Mouse (Mus musculus): ENCODE results near the gene Pcolce.

Gene Pcolce

DNA sequence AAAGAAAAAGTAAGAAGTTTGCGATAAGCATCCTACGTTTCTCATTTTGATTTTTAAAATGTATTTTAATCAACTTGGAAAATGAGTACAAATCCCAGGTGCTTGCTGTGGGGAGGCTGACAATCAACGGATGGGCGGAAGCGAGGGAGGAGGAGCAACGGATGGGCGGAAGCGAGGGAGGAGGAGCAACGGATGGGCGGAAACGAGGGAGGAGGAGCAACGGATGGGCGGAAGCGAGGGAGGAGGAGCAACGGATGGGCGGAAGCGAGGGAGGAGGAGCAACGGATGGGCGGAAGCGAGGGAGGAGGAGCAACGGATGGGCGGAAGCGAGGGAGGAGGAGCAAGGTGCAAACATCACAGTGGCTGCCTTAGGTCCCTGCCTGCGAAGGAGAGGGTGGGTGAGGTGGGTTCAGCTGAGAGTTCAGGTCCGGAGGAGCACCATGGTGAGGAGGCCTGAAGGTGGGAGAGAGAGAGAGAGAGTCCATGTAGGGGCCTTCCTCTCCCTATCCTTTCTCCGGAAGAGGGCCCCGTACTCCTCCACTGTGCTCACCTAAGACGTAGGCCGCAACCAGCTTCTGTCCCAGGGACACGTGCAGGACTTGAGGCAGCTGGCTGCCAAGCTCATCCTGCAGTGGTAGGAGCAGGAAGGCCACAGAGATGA is 16.9 kb downstream of the Pcolce start:
- DNase-seq (ENCODE audit: low spot score in 2 of 2) = no peak

DNA sequence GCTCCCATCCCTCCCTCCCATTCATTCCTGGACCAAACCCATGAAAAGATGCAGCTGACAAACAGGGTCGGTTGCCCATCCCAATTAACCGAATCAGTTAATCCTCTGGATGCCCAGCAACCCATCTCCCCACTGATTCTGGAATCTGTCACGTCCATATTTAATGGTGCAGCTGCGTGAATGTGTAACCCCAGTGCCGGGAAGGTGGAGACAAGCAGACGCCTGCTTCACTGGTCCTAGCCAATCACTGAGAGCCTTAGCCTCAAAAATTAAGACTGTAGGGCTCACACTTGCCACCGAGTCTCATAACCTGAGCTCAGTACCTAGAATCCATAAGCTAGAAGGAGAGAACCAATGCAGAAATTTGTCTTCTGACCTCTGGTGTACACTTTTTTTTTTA is 17.7 kb downstream of the Pcolce start:
- no peak for DNase-seq (ENCODE audit: low spot score in 2 of 2)

DNA sequence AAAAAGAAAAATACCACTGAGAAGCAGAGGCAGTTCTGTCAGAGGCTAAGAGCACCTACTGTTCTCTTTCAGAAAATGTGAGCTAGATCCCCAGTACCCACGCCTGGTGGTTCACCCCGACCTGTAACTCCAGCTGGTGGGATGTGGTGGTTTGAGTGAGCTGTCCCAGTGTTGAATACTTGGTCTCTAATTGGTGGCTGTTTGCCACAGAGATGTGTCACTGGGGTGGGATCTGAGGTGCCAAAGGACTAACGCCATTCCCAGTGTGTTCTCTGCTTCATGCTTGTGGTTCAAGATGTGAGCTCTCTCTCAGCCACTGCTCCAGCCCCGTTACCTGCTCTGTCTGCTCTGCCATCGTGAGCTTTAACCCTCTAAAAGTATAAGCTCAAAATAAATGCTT is 23.1 kb downstream of the Pcolce start:
- DNase-seq (ENCODE audit: low spot score in 2 of 2) = no peak

GRCm38 (mm10) chr5:137584976-137585375 is 28.6 kb downstream of the Pcolce start:
- DNase-seq (ENCODE audit: low spot score in 2 of 2) = peak; percentile 52 to 58

- DNase-seq (ENCODE audit: low spot score in 2 of 2) = no peak
These were observed 29.9 kb downstream of the Pcolce start for GRCm38 (mm10) chr5:137583670-137584169.

GRCm38 (mm10) chr5:137582702-137583101 is 30.9 kb downstream of the Pcolce start:
- no peak for DNase-seq (ENCODE audit: low spot score in 2 of 2)

DNA sequence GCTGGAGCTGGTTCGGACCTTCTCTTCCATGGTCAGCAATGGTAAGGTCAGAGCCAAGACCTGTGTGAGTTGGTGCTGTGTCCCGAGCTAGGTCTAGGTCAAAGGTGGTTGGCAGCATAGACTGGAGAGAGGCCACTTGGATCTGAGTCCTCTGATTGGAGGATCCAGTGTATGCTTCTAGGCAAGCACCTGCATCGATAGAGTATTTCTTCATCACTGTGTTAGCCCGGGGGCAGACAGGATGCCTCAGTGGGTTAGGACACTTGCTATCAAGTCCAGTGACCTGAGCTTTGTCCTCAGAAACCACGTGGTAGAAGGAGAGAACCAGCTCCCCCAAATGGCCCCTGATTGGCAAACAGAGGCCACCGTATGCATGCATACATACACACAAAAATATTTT is 33.3 kb downstream of the Pcolce start:
- no peak for DNase-seq (ENCODE audit: low spot score in 2 of 2)

GRCm38 (mm10) chr5:137574470-137574901 is 39.1 kb downstream of the Pcolce start:
- DNase-seq (ENCODE audit: low spot score in 2 of 2) = peak; percentile 16 to 38

GRCm38 (mm10) chr5:137570691-137571586 is 42.6 kb downstream of the Pcolce start:
- DNase-seq (ENCODE audit: low spot score in 2 of 2) = no peak

DNA sequence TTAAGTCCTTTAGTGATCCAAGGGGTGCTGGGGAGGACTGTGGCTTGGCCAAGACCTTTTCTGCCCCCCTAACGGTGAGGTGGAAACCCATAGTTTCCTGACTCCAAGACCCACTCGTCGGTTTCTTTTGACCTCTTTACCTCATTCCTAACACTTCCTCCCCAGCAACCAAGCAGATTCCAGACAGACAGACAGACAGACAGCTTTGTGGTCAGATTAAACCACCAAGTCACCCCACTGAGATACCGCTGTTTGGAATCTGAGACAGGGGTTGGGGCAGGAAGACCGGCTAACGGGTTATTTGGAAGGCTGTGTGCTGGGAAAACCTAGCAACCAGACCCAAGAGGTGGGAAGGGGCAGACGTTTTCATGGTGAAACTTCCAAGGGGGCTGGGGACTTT is 43.4 kb downstream of the Pcolce start:
- DNase-seq (ENCODE audit: low spot score in 2 of 2) = no peak

DNA sequence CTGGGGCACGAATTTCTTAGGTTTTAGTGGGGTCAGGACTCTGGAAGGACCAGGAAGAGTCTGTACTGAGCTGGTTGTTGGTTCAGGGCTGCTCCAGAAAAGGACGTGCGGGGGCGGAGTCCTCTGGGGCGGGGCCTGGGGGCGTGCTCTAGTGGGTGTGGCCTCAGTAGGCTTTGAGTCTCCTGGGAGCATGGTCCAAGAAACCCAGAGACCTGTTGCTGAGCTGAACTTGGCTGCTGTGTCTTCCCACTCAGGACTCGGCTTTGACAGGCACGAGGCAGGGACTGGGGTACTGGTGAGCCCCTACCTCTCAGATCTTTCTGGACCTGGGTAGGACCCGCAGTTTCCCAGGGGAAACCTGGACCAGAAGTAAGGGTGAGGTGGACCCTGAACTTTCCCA is 43.9 kb downstream of the Pcolce start, which contains the start of gene Tfr2:
Gene Tfr2, plus strand, starts transcription at position 176 of the 400 bp plus-strand sequence.
- DNase-seq (ENCODE audit: low spot score in 2 of 2) = no peak

DNA sequence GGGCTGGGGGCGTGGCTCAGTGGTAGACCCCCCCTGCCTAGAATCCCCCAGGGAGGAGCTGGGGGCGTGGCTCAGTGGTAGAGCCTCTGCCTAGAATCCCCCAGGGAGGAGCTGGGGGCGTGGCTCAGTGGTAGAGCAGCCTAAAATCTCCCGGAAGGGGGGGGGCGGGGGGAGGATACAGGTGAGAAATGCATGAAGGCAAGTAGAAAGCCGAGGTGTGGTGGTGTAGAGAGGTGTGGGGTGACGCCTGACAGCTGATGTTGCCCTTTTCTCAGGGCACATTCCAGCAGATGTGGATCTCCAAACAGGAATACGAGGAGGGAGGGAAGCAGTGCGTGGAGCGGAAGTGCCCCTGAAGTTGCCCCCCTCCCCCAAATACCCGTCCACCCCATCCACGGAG is 44.6 kb downstream of the Pcolce start:
- no peak for DNase-seq (ENCODE audit: low spot score in 2 of 2)

DNA sequence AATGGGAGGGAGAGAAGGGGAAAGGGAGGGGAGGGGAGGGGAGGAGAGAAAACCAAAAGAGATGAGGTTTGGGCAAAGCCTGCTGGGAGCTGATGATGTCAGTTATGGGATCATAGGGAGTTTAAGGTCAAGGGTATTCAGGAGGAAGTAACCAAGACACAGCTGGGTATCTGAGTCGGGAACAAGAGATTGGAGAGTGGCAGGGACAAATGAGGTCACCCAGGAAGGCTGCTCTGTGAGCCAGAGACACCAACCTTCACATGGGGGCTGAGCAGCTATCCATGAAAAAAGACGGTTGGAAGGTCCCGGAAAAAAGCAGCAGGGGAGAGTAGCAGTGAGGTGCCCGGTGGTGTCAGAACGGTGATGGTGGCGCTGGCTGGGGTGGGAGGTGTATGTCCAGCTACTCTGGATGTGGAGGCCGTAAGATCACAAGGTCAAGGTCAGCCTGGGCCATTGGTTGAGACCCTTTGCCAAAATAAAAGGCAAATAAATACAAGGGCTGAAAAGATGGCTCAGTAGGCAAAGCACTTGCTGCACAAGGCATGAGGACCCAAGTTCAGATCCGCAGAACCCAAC is 45.3 kb downstream of the Pcolce start:
- DNase-seq (ENCODE audit: low spot score in 2 of 2) = no peak

DNA sequence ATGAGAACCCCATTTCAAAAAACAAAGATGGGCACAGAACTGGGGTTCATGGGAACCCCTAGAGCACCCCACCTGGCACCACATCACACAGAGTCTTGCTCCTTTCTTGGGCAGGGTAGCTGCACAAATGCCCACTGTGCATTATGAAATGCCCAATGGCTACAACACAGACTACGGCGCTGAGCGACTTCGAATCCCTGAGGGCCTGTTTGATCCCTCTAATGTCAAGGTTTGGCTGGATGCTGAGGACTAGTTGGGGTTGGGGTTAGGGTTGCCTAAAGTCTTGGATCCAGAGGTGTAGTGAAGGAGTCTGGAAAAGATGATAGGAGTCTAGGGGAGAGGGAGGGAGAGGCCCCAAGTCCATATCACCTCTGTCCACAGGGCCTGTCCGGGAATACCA is 47.2 kb downstream of the Pcolce start:
- no peak for DNase-seq (ENCODE audit: low spot score in 2 of 2)

- no peak for DNase-seq (ENCODE audit: low spot score in 2 of 2)
These were observed 47.8 kb downstream of the Pcolce start for GRCm38 (mm10) chr5:137565744-137566143.

DNA sequence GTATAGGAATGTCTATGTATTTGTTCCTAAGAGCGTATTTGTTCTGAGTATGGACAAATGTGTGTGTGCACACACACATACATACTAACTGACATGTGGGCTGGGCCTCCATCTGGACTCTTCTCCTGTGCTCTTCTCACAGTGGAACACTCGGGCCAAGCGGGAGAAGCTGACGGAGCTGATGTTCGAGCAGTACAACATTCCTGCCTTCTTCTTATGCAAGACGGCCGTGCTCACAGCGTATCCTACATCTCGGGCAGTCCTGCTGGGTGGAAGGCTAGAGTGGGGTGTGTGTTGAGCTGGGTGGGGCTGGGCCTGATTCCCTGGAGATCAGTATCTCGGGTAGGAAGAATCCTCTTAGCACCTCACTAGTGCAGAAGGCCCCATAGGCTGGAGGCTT is 50.6 kb downstream of the Pcolce start:
- DNase-seq (ENCODE audit: low spot score in 2 of 2) = no peak

DNA sequence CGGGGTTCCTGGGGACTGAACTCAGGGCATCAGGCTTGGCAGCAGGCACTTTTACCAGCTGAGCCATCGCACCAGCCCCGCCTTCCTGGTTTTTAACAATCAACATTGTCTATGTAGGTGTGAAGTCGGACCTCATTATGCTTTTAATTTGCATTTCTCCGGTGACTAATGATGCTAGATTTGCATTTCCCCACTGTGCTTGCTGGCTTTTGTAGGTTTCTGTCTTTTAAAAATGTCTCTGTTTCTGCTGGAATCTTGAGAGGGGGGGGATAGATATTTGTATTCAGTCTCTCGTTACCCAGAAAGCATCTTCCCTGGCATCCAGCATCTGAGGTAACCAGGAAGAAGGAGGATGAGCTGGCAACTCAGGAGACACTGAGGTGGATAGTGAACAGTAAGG is 52.0 kb downstream of the Pcolce start:
- no peak for DNase-seq (ENCODE audit: low spot score in 2 of 2)

Measured in urinary bladder, adult 18-20 months (tissue).